Comparison of ENCODE assay signal across 23 mouse cellular contexts in the genomic region with DNA sequence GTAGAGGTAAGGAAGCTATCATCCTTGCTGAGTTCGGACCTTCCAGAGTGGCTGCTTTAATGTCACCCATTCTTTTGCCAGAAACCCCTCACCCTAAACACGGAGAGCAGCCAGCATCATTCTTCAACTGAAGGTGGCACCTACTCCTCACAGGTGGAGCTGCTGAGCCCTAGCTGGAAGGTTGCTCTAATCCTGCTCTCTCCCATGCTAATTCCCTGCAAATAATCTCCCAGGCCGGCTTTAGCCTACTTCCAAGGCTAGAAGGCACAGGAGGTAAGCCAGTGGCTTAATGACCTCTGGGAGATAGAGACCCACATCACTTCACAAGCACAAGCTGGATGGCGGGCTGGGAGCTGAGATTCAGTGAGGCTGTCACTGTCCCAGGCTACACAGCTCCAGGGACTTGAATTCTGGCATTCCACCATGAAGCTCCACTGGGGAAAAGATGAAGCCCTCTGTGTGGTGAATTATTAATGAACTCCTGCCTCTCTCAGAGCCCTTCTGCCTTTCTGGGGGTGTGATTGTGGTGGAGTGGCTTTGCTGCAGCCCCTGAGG. TPM values are rescaled to one million over a fixed set of nuclear protein-coding genes. Genes with fewer than 3 reads are reported as not detected.
A peak's percentile ranks its signal among the peaks of the same experiment; 100 is the strongest.
DNase-seq lines count a peak whose midpoint lies in the region; ATAC-seq and TF ChIP-seq lines count a peak whose summit lies in the region.
"Had no signal": no experiment of that assay in that cellular context is flagged by ENCODE, and none has a peak within 500 bp of the region (broad histone marks: within the 10 kb centered on the region; RNA-seq: fewer than 3 reads in every experiment).

No protein-coding gene starts in this region.

- peak; percentile 66; the same call in 1 of the 2 replicates for ATAC-seq in neural tube, embryonic 14.5 days (ENCODE audit: low read depth)
- ATAC-seq in midbrain, embryonic 14.5 days (ENCODE audit: low FRiP score, low TSS enrichment) = peak; percentile 43; the same call in 1 of the 2 replicates
- ATAC-seq: forebrain, embryonic 16.5 days; inflammation-experienced regulatory T-cells, adult 6 months had no signal

- no peak overlapping the region for H3K4me3 ChIP-seq in layer of hippocampus, adult 2 months
- no peak overlapping the region for H3K4me3 ChIP-seq in neural tube, embryonic 14.5 days (ENCODE audit: low read depth, low read length)
- no peak overlapping the region for H3K4me3 ChIP-seq in midbrain, embryonic 14.5 days (replicated peaks; ENCODE audit: low read depth, low read length)
- H3K4me3 ChIP-seq: heart, embryonic 12.5 days; limb, embryonic 13.5 days; neural tube, embryonic 12.5 days had no signal

- no peak overlapping the region for H3K9ac ChIP-seq in neural tube, embryonic 14.5 days (replicated peaks; ENCODE audit: low read depth, low read length)
- no peak overlapping the region for H3K9ac ChIP-seq in midbrain, embryonic 14.5 days (replicated peaks; ENCODE audit: low read length)
- H3K9ac ChIP-seq: heart, embryonic 12.5 days; limb, embryonic 13.5 days; liver, embryonic 14.5 days; neural tube, embryonic 12.5 days had no signal

- no peaks in the 10 kb centered on the region for H3K27me3 ChIP-seq in neural tube, embryonic 14.5 days (ENCODE audit: control insufficient read depth, insufficient read depth, low read length)
- H3K27me3 ChIP-seq in midbrain, embryonic 14.5 days (ENCODE audit: control insufficient read depth, insufficient read depth, low read length) = no peaks in the 10 kb centered on the region
- H3K27me3 ChIP-seq: heart, embryonic 12.5 days; limb, embryonic 13.5 days; neural tube, embryonic 12.5 days had no signal

- no peak overlapping the region for H3K27ac ChIP-seq in layer of hippocampus, adult 2 months
- H3K27ac ChIP-seq in neural tube, embryonic 14.5 days (ENCODE audit: low read depth, low read length) = no peak overlapping the region
- H3K27ac ChIP-seq in midbrain, embryonic 14.5 days (replicated peaks; ENCODE audit: low read depth, low read length) = peak overlapping the region; percentile 41; the same call in 1 of the 2 replicates
- H3K27ac ChIP-seq: limb, embryonic 13.5 days; liver, embryonic 14.5 days; neural tube, embryonic 12.5 days had no signal

- 0 out of 2 replicates have a peak, but pooled peaks have one; percentile 7 for TF ChIP-seq CTCF in layer of hippocampus, adult 2 months (conservative IDR thresholded peaks at IDR 0.05)

- H3K36me3 ChIP-seq in neural tube, embryonic 14.5 days (ENCODE audit: control insufficient read depth, insufficient read depth, low read length) = no peaks in the 10 kb centered on the region
- no peaks in the 10 kb centered on the region for H3K36me3 ChIP-seq in midbrain, embryonic 14.5 days (ENCODE audit: control insufficient read depth, insufficient read depth, low read length)
- H3K36me3 ChIP-seq: G1E; heart, embryonic 12.5 days; limb, embryonic 13.5 days; neural tube, embryonic 12.5 days had no signal

- H3K4me1 ChIP-seq in neural tube, embryonic 14.5 days (ENCODE audit: control insufficient read depth, insufficient read depth, low read length) = no peaks in the 10 kb centered on the region
- peaks cover 8% of the 10 kb centered on the region; the same call in 1 of the 2 replicates for H3K4me1 ChIP-seq in midbrain, embryonic 14.5 days (ENCODE audit: control insufficient read depth, insufficient read depth, low read length)
- H3K4me1 ChIP-seq: heart, embryonic 12.5 days; limb, embryonic 13.5 days; neural tube, embryonic 12.5 days had no signal

- 48% methylated on average over 4 of the region's 4 CpGs for WGBS in neural tube, embryonic 14.5 days
- WGBS in midbrain, embryonic 14.5 days = 32% methylated on average over 4 of the region's 4 CpGs

- H3K4me2 ChIP-seq in neural tube, embryonic 14.5 days (ENCODE audit: low read depth, low read length) = no peak overlapping the region
- H3K4me2 ChIP-seq in midbrain, embryonic 14.5 days (ENCODE audit: low read length) = no peak overlapping the region
- H3K4me2 ChIP-seq: heart, embryonic 12.5 days; limb, embryonic 13.5 days; neural tube, embryonic 12.5 days had no signal

- no peak for DNase-seq in layer of hippocampus, adult 2 months (ENCODE audit: low spot score in 2 of 2)
- no peak for DNase-seq in layer of hippocampus, adult 9-10 months (ENCODE audit: low spot score)
- DNase-seq in neural tube, embryonic 10.5 days (ENCODE audit: extremely low spot score, low spot score) = no peak
- peak; percentile 50 for DNase-seq in midbrain, embryonic 14.5 days
- peak; percentile 84 for DNase-seq in retina, postnatal 7 days (ENCODE audit: low read depth, low spot score)
- no peak for DNase-seq in kidney, adult 8-10 months
- no peak for DNase-seq in embryo, embryonic 11 days
- DNase-seq: adrenal gland, postnatal 14 days; cerebellum, adult 11-12 months; cerebellum, postnatal 14 days; gastrocnemius, postnatal 10 days; heart, postnatal 14 days; kidney, adult 9 months; kidney, postnatal 36 days; thymus, postnatal 14 days had no signal

- no peaks in the 10 kb centered on the region for H3K9me3 ChIP-seq in neural tube, embryonic 14.5 days (ENCODE audit: control insufficient read depth, low read length)
- H3K9me3 ChIP-seq in midbrain, embryonic 14.5 days (ENCODE audit: control insufficient read depth, low read length) = no peaks in the 10 kb centered on the region
- H3K9me3 ChIP-seq: G1E; limb, embryonic 13.5 days; neural tube, embryonic 12.5 days had no signal

RNA-seq across cellular contexts. Expression of gene Cpsf2, which starts 54.2 kb away (rescaled TPM):
- total RNA-seq in layer of hippocampus, adult 2 months (2021) = 10 to 100 TPM; 26.3 to 27.4 TPM
- 34.5 and 39.8 TPM in 2 replicates for polyA plus RNA-seq in neural tube, embryonic 14.5 days (2014; fragmentation: Nextera tagmentation; extraction: Ambion mirVana)
- polyA plus RNA-seq in midbrain, embryonic 14.5 days (2014; fragmentation: Nextera tagmentation; extraction: Ambion mirVana) = 32.3 and 37.4 TPM in 2 replicates

Comparison
In these comparisons a context has a peak if more than half of its experiments do, and no peak if none do; other contexts are left out.
1. DNase-seq: peak in midbrain, embryonic 14.5 days (single experiment) and retina, postnatal 7 days (single experiment); none in layer of hippocampus, adult 2 months (0 of 2), layer of hippocampus, adult 9-10 months (single experiment), neural tube, embryonic 10.5 days (single experiment), kidney, adult 8-10 months (0 of 2) and embryo, embryonic 11 days (single experiment).